Mouse (Mus musculus): ENCODE results near the gene Tmem87b. TPM values are rescaled to one million over a fixed set of nuclear protein-coding genes. Genes with fewer than 3 reads are reported as not detected.

Gene Tmem87b
- polyA plus RNA-seq (2014; fragmentation: Illumina TruSeq; extraction: RNeasy Lipid Tissue Mini Kit (QIAGEN cat#74804); ENCODE audit: low read depth, low replicate concordance) = 20.2 TPM

DNA sequence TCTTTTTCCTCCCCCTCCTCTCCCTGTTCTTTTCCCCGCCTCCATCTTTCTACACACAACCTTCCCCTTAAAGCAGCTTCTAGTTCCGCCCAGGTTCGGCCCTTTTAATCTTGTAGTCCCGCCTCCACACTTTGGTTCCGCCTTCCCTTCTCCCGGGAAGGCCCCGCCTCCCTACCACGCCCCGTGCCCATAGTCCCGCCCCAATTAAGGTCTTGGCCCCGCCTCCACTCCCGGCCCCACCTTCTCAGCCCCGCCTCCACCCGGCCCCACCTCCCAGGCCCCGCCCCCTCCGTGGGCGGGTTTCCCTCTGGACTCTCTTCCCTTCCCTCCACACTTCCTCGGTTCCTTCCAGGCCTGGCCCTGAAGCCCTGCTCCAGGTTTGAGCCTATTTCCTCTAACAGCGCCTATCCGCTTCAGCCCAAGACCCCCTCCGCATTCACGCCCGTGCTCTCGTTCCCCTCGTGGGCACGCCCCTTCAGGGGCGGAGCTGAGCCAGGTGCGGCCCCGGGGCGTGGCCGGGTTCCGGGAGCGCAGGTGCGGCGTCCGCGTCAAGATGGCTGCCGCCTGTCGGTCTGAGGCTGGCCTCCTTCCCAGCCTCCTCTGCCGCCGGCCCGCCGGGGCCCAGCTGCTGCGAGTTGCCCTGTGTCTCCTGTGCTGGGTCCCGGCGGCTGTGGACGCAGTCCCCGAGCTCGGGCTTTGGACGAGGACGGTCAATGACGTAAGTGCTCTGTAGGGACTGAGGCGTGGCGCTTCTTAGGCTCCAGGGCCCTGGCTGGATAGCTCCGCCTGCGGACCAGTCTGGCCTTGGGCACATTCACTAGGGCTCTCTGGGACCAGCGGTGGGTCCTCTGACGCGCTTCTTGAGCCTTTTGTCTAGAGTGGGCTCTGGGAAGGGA is at the start of gene Tmem87b:
Tmem87b (plus strand) TSS at position 333 of the 896 bp plus-strand sequence.

DNA sequence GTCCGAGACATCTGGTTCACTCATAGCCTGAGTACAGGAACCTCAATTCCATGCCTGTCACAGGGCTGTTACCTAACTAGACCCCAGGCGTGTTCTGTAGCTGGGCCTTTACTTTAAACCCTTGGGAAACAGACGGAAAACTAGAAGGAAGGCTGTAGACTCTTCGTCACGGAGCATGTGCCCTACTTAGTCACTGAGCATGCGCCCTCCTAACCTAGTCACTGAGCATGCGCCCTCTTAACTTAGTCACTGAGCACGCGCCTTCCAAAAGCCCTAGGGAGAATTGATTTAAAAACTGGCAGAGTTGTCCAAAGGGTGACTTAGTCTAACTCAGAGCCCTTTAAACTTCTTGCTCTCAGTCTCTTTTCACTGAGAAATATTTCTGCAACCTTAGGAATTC is 44.7 kb downstream of the Tmem87b start, which contains the start of gene Fbln7:
Fbln7 (plus strand) TSS at position 346 of the 400 bp plus-strand sequence.

Other genes starting within 250 kb of the Tmem87b start
- not detected for gene Spdye4c, start 226.9 kb upstream of the Tmem87b start, polyA plus RNA-seq (2014; fragmentation: Illumina TruSeq; extraction: RNeasy Lipid Tissue Mini Kit (QIAGEN cat#74804); ENCODE audit: low read depth, low replicate concordance)
- gene Anapc1, start 130.7 kb upstream of the Tmem87b start, polyA plus RNA-seq (2014; fragmentation: Illumina TruSeq; extraction: RNeasy Lipid Tissue Mini Kit (QIAGEN cat#74804); ENCODE audit: low read depth, low replicate concordance) = 33.0 TPM
- 6.4 TPM for gene Mertk, start 119.2 kb upstream of the Tmem87b start, polyA plus RNA-seq (2014; fragmentation: Illumina TruSeq; extraction: RNeasy Lipid Tissue Mini Kit (QIAGEN cat#74804); ENCODE audit: low read depth, low replicate concordance)
- gene Fbln7, start 44.9 kb downstream of the Tmem87b start, polyA plus RNA-seq (2014; fragmentation: Illumina TruSeq; extraction: RNeasy Lipid Tissue Mini Kit (QIAGEN cat#74804); ENCODE audit: low read depth, low replicate concordance) = 0.39 TPM
- 11.3 TPM for gene Zc3h8, start 126.0 kb downstream of the Tmem87b start, polyA plus RNA-seq (2014; fragmentation: Illumina TruSeq; extraction: RNeasy Lipid Tissue Mini Kit (QIAGEN cat#74804); ENCODE audit: low read depth, low replicate concordance)
- 2.3 TPM for gene Zc3h6, start 149.3 kb downstream of the Tmem87b start, polyA plus RNA-seq (2014; fragmentation: Illumina TruSeq; extraction: RNeasy Lipid Tissue Mini Kit (QIAGEN cat#74804); ENCODE audit: low read depth, low replicate concordance)
- gene Gm10762, start 149.6 kb downstream of the Tmem87b start, polyA plus RNA-seq (2014; fragmentation: Illumina TruSeq; extraction: RNeasy Lipid Tissue Mini Kit (QIAGEN cat#74804); ENCODE audit: low read depth, low replicate concordance) = 10.3 TPM
- gene Vinac1, start 230.1 kb downstream of the Tmem87b start, polyA plus RNA-seq (2014; fragmentation: Illumina TruSeq; extraction: RNeasy Lipid Tissue Mini Kit (QIAGEN cat#74804); ENCODE audit: low read depth, low replicate concordance) = not detected
- gene Ttl, start 247.8 kb downstream of the Tmem87b start, polyA plus RNA-seq (2014; fragmentation: Illumina TruSeq; extraction: RNeasy Lipid Tissue Mini Kit (QIAGEN cat#74804); ENCODE audit: low read depth, low replicate concordance) = 16.7 TPM